Mouse (Mus musculus) hindbrain, embryonic 13.5 days (tissue): ENCODE measurements around the gene Actl7b. TPM values are rescaled to one million over a fixed set of nuclear protein-coding genes. Genes with fewer than 3 reads are reported as not detected.

ENCODE experiments used
- ATAC-seq: fragments of 200-750 bp; cut with Nextera tagmentation; 2 replicates; pipeline ENCODE4 v1.8.0; 2017; ENCODE audit warnings: moderate TSS enrichment; ENCODE audit not compliant: low FRiP score
- H3K27ac ChIP-seq: fragments of 300-500 bp; sonication (generic); 2 replicates; pipeline ENCODE4 v1.5.1; 2015; ENCODE audit warnings: inconsistent platforms, mild to moderate bottlenecking, moderate library complexity
- H3K27me3 ChIP-seq: fragments of 300-500 bp; sonication (generic); 2 replicates; pipeline ENCODE4 v1.6.1; 2015; ENCODE audit warnings: mild to moderate bottlenecking, inconsistent platforms
- H3K36me3 ChIP-seq: fragments of 300-500 bp; sonication (generic); 2 replicates; pipeline ENCODE4 v1.6.1; 2015; ENCODE audit warnings: mild to moderate bottlenecking, inconsistent platforms
- H3K4me1 ChIP-seq: fragments of 300-500 bp; sonication (generic); replicated peaks from 2 replicates; pipeline ENCODE4 v1.6.1; 2015; ENCODE audit warnings: inconsistent platforms
- H3K4me2 ChIP-seq: fragments of 300-500 bp; sonication (generic); 2 replicates; pipeline ENCODE4 v1.6.1; 2015; ENCODE audit warnings: inconsistent platforms, mild to moderate bottlenecking, moderate library complexity
- H3K4me3 ChIP-seq: fragments of 300-500 bp; sonication (generic); 2 replicates; pipeline ENCODE4 v1.5.1; 2015; ENCODE audit warnings: mild to moderate bottlenecking, inconsistent platforms
- H3K9ac ChIP-seq: fragments of 300-500 bp; sonication (generic); 2 replicates; pipeline ENCODE4 v1.6.1; 2015; ENCODE audit warnings: mild to moderate bottlenecking, inconsistent platforms
- H3K9me3 ChIP-seq: fragments of 300-500 bp; sonication (generic); 2 replicates; pipeline ENCODE4 v1.6.1; 2016; ENCODE audit warnings: inconsistent platforms
- WGBS: fragments of 180-500 bp; shearing (Covaris S2); methylation state at CpG from one replicate; pipeline ENCODE4 v1.1.7; 2015; 5-methylcytosine and 5-hydroxymethylcytosine counted together
- polyA plus RNA-seq: library from polyadenylated mRNA; unstranded; fragments of >200 nt; fragmentation: Nextera tagmentation; extraction: Ambion mirVana; gene quantifications from 2 replicates; pipeline ENCODE4 v1.2.1, GENCODE M21; 2015

The Actl7b gene
- polyA plus RNA-seq, 1 experiment from 2014 or later, result not detected

DNA sequence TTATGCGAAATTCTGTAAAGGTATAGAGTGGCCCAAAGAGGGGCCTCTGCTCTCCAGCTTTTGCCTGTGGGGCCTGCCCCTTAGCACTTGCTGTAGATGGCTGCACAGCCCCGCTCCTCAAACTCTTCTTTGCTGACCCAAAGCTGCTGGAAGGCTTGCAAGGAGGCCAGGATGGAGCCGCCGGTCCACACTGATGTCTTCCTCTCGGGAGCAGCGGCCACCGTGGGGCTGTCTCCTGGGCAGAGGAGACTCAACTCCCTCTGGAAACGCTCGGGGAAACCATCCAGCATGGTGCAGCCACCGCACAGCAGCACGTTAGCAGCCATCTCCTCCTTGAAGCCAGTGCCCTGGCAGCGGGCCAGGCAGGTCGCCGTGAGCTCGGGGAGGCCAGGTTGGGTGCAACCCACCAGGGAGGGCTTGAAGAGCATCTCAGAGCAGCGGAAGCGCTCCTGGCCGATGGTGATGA is 1.2 kb downstream of the Actl7b start, which contains the start of gene Gm26657:
Gene Gm26657, plus strand, starts transcription at position 51 of the 466 bp plus-strand sequence.
- no peak within 1 kb of the TSS for H3K4me2 ChIP-seq
- H3K9ac ChIP-seq, result no peak within 1 kb of the TSS
- H3K36me3 ChIP-seq, result peaks cover 14% of the 10 kb centered on the region
- H3K27ac ChIP-seq, result no peak within 1 kb of the TSS
- H3K4me1 ChIP-seq, result no peaks in the 10 kb centered on the region
- WGBS, result 88% methylated on average over 18 of the region's 18 CpGs
- ATAC-seq, result no peak
- H3K9me3 ChIP-seq, result no peaks in the 10 kb centered on the region
- no peaks in the 10 kb centered on the region for H3K27me3 ChIP-seq
- no peak within 1 kb of the TSS for H3K4me3 ChIP-seq

DNA sequence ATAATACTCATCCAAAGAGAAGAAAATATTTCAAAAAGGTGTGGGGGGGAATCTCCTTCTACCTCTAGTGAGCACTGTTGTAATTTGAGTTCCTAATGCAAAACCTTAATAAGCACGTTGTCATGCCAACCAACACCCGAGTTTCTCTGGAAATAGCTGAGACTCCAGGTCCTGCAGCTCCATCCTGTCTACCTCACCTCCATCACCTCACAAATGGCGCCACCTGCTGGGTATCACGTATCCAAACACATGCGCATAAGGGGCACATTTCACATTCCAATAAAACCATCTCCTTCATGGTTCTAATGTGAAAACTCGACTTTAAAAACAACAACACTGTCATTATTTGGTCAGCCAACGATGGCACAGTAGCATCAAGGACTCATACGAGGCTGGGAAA is 15.4 kb downstream of the Actl7b start:
- H3K4me2 ChIP-seq, result no peak overlapping the region
- H3K27me3 ChIP-seq, result no peaks in the 10 kb centered on the region
- H3K9me3 ChIP-seq, result no peaks in the 10 kb centered on the region
- H3K4me1 ChIP-seq, result no peaks in the 10 kb centered on the region
- H3K9ac ChIP-seq, result no peak overlapping the region
- no peak overlapping the region for H3K27ac ChIP-seq
- no peak for ATAC-seq
- no peaks in the 10 kb centered on the region for H3K36me3 ChIP-seq
- no peak overlapping the region for H3K4me3 ChIP-seq
- 59% methylated on average over 8 of the region's 8 CpGs for WGBS

- Histone ChIP-seq H3K9me3 (no peaks in the 10 kb centered on the region), H3K4me2 (no peak overlapping the region), H3K4me3 (no peak overlapping the region), H3K27ac (no peak overlapping the region), H3K4me1 (0 out of 2 replicates have a peak, but pooled peaks cover 4% of the 10 kb centered on the region), H3K36me3 (no peaks in the 10 kb centered on the region), H3K9ac (no peak overlapping the region), H3K27me3 (no peaks in the 10 kb centered on the region)
- WGBS, result 98% methylated on average over 6 of the region's 6 CpGs
- ATAC-seq, result no peak
These were observed 18.0 kb downstream of the Actl7b start for GRCm38 (mm10) chr4:56723237-56723636.

GRCm38 (mm10) chr4:56722346-56722745 is 18.9 kb downstream of the Actl7b start:
- 57% methylated on average over 6 of the region's 6 CpGs for WGBS
- no peaks in the 10 kb centered on the region for H3K9me3 ChIP-seq
- H3K9ac ChIP-seq, result no peak overlapping the region
- no peaks in the 10 kb centered on the region for H3K27me3 ChIP-seq
- H3K4me3 ChIP-seq, result no peak overlapping the region
- ATAC-seq, result no peak
- H3K36me3 ChIP-seq, result no peaks in the 10 kb centered on the region
- H3K4me1 ChIP-seq, result 0 out of 2 replicates have a peak, but pooled peaks cover 4% of the 10 kb centered on the region
- H3K27ac ChIP-seq, result no peak overlapping the region
- H3K4me2 ChIP-seq, result no peak overlapping the region

DNA sequence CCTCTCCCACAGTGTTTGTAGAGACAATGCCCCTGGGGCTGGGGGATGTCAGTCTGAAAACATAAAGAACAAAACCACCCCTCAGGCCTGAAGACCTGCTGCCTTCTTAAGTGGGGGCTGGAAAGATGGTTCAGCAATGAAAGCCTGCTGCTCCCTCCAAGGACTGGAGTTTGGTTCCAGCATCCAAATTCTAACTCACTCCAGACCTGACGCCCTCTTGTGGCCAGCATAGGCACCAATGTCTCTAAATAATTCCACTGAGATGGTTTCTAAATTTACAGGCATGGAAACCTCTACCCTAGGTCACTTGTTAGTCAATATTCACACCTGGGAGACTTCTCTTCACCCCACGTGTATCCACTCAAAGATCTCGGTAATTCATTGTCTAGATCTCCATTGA is 19.8 kb downstream of the Actl7b start:
- Histone ChIP-seq H3K9me3 (no peaks in the 10 kb centered on the region), H3K4me2 (no peak overlapping the region), H3K27me3 (no peaks in the 10 kb centered on the region), H3K36me3 (no peaks in the 10 kb centered on the region), H3K9ac (no peak overlapping the region), H3K4me3 (no peak overlapping the region), H3K27ac (no peak overlapping the region), H3K4me1 (0 out of 2 replicates have a peak, but pooled peaks cover 4% of the 10 kb centered on the region)
- no peak for ATAC-seq
- WGBS, result 34% methylated on average over 3 of the region's 3 CpGs

GRCm38 (mm10) chr4:56720403-56720802 is 20.8 kb downstream of the Actl7b start:
- Histone ChIP-seq H3K4me2 (no peak overlapping the region), H3K9me3 (no peaks in the 10 kb centered on the region), H3K27ac (no peak overlapping the region), H3K4me1 (0 out of 2 replicates have a peak, but pooled peaks cover 4% of the 10 kb centered on the region), H3K9ac (no peak overlapping the region), H3K27me3 (no peaks in the 10 kb centered on the region), H3K36me3 (no peaks in the 10 kb centered on the region), H3K4me3 (no peak overlapping the region)
- no peak for ATAC-seq
- WGBS, result 88% methylated on average over 9 of the region's 9 CpGs

DNA sequence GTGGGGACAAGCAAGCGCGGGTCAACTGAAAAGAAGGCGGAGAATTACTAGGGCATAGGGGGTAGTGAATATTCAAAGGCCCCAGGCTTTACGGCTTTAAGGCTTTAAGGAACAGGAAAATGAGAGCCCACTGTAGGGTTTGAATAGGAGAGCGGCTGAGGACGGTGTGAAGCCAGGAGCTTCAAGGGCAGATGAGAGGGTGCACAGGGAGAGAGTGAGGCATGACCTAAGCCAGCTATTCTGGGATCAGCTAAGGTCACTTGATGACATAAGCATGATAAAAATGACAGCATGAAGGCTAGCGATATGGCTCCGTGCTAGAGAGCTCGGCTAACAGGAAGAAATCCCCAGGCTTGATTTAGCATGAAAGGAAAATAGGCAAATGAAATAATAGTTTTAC is 21.8 kb downstream of the Actl7b start:
- Histone ChIP-seq H3K27me3 (no peaks in the 10 kb centered on the region), H3K4me2 (no peak overlapping the region), H3K9ac (no peak overlapping the region), H3K36me3 (no peaks in the 10 kb centered on the region), H3K27ac (no peak overlapping the region), H3K9me3 (no peaks in the 10 kb centered on the region), H3K4me1 (0 out of 2 replicates have a peak, but pooled peaks cover 4% of the 10 kb centered on the region), H3K4me3 (no peak overlapping the region)
- ATAC-seq, result no peak
- 72% methylated on average over 9 of the region's 9 CpGs for WGBS

- no peak overlapping the region for H3K4me2 ChIP-seq
- 0 out of 2 replicates have a peak, but pooled peaks cover 4% of the 10 kb centered on the region for H3K4me1 ChIP-seq
- no peaks in the 10 kb centered on the region for H3K27me3 ChIP-seq
- 77% methylated on average over 12 of the region's 12 CpGs for WGBS
- no peaks in the 10 kb centered on the region for H3K36me3 ChIP-seq
- no peaks in the 10 kb centered on the region for H3K9me3 ChIP-seq
- no peak for ATAC-seq
- no peak overlapping the region for H3K27ac ChIP-seq
- no peak overlapping the region for H3K9ac ChIP-seq
- no peak overlapping the region for H3K4me3 ChIP-seq
These were observed 22.4 kb downstream of the Actl7b start for GRCm38 (mm10) chr4:56718573-56719442.

GRCm38 (mm10) chr4:56717932-56718331 is 23.3 kb downstream of the Actl7b start:
- H3K9me3 ChIP-seq, result no peaks in the 10 kb centered on the region
- WGBS, result 88% methylated on average over 3 of the region's 3 CpGs
- H3K4me2 ChIP-seq, result no peak overlapping the region
- H3K4me1 ChIP-seq, result 0 out of 2 replicates have a peak, but pooled peaks cover 4% of the 10 kb centered on the region
- H3K36me3 ChIP-seq, result no peaks in the 10 kb centered on the region
- no peak overlapping the region for H3K27ac ChIP-seq
- no peak for ATAC-seq
- H3K9ac ChIP-seq, result no peak overlapping the region
- no peak overlapping the region for H3K4me3 ChIP-seq
- no peaks in the 10 kb centered on the region for H3K27me3 ChIP-seq

GRCm38 (mm10) chr4:56716801-56717200 is 24.4 kb downstream of the Actl7b start:
- Histone ChIP-seq H3K9me3 (no peaks in the 10 kb centered on the region), H3K4me3 (no peak overlapping the region), H3K27me3 (no peaks in the 10 kb centered on the region), H3K4me2 (no peak overlapping the region), H3K36me3 (no peaks in the 10 kb centered on the region), H3K4me1 (0 out of 2 replicates have a peak, but pooled peaks cover 4% of the 10 kb centered on the region), H3K9ac (no peak overlapping the region), H3K27ac (no peak overlapping the region)
- ATAC-seq, result no peak
- WGBS, result 58% methylated on average over 5 of the region's 5 CpGs

DNA sequence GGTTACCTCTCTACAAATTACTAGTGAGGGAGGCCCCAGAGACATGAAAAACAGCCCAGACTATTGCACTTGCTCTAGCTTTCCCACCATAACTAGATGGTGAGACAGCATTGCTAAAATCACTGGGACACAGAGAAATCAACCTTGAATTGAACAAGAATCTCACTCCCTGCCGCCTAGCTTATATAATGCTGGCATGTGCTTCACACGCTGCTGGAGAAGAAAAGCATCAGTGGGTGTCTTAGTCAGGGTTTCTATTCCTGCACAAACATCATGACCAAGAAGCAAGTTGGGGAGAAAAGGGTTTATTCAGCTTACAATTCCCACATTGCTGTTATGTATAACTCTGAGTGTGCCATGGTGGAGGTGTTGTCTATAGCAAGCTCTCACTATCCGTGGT is 28.1 kb downstream of the Actl7b start:
- Histone ChIP-seq H3K27me3 (no peaks in the 10 kb centered on the region), H3K4me3 (no peak overlapping the region), H3K9me3 (no peaks in the 10 kb centered on the region), H3K4me1 (peaks cover 4% of the 10 kb centered on the region; the same call in 1 of the 2 replicates), H3K9ac (no peak overlapping the region), H3K27ac (no peak overlapping the region), H3K4me2 (no peak overlapping the region), H3K36me3 (no peaks in the 10 kb centered on the region)
- no peak for ATAC-seq
- 85% methylated on average over 3 of the region's 3 CpGs for WGBS

DNA sequence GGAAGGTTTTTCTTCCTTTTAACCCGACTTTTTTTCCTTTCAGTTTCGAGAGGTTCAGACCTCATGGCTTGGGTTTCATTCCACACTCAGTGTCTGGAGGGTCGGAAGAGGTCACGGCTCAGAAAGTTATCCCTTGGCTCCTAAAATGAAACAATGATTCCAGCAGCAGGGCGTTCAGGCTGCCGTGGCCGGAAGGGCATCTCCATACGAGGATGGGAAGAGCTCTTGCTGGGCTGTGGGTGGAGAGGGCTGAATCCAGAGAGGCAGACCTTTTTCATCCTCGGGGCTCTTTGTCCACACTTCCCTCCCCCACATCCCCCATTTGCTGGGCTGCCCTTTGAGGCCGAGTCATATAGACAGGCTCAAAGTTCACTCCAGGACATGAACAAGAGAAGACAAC is 39.0 kb downstream of the Actl7b start:
- no peak overlapping the region for H3K27ac ChIP-seq
- no peaks in the 10 kb centered on the region for H3K27me3 ChIP-seq
- H3K9ac ChIP-seq, result no peak overlapping the region
- H3K4me1 ChIP-seq, result peaks cover 5% of the 10 kb centered on the region; the same call in 1 of the 2 replicates
- no peak for ATAC-seq
- H3K36me3 ChIP-seq, result no peaks in the 10 kb centered on the region
- 4% methylated on average over 10 of the region's 10 CpGs for WGBS
- H3K4me2 ChIP-seq, result peak overlapping the region; percentile 11; the same call in 1 of the 2 replicates
- no peak overlapping the region for H3K4me3 ChIP-seq
- no peaks in the 10 kb centered on the region for H3K9me3 ChIP-seq
